Mouse (Mus musculus) liver, embryonic 12.5 days (tissue): Measurements from ENCODE around the gene Glce. TPM values are rescaled to one million over a fixed set of nuclear protein-coding genes. Genes with fewer than 3 reads are reported as not detected.

Source experiments
- ATAC-seq: fragments of 200-750 bp; cut with Nextera tagmentation; 2 replicates; pipeline ENCODE4 v1.8.0; 2017; ENCODE audit warnings: moderate number of reproducible peaks, mild to moderate bottlenecking, moderate library complexity
- H3K27ac ChIP-seq: fragments of 300-500 bp; sonication (generic); 2 replicates; pipeline ENCODE4 v1.5.1; 2016; ENCODE audit warnings: mild to moderate bottlenecking
- H3K27me3 ChIP-seq: fragments of 300-500 bp; sonication (generic); replicated peaks from 2 replicates; pipeline ENCODE4 v1.6.1; 2016; ENCODE audit warnings: mild to moderate bottlenecking, moderate library complexity
- H3K36me3 ChIP-seq: fragments of 300-500 bp; sonication (generic); 2 replicates; pipeline ENCODE4 v1.6.1; 2016; ENCODE audit warnings: mild to moderate bottlenecking, moderate library complexity
- H3K4me1 ChIP-seq: fragments of 300-500 bp; sonication (generic); 2 replicates; pipeline ENCODE4 v1.6.1; 2016
- H3K4me2 ChIP-seq: fragments of 300-500 bp; sonication (generic); 2 replicates; pipeline ENCODE4 v1.6.1; 2016; ENCODE audit warnings: mild to moderate bottlenecking, moderate library complexity
- H3K4me3 ChIP-seq: fragments of 300-500 bp; sonication (generic); 2 replicates; pipeline ENCODE4 v1.5.1; 2016; ENCODE audit warnings: mild to moderate bottlenecking, moderate library complexity
- H3K9ac ChIP-seq: fragments of 300-500 bp; sonication (generic); 2 replicates; pipeline ENCODE4 v1.6.1; 2016; ENCODE audit warnings: mild to moderate bottlenecking, moderate library complexity
- H3K9me3 ChIP-seq: fragments of 300-500 bp; sonication (generic); replicated peaks from 2 replicates; pipeline ENCODE4 v1.6.1; 2016; ENCODE audit warnings: mild to moderate bottlenecking, moderate library complexity
- WGBS: fragments of 180-500 bp; shearing (Covaris S2); methylation state at CpG from one replicate; pipeline ENCODE4 v1.1.7; 2016; ENCODE audit not compliant: insufficient replicate concordance; 5-methylcytosine and 5-hydroxymethylcytosine counted together
- polyA plus RNA-seq: library from polyadenylated mRNA; unstranded; fragments of >200 nt; fragmentation: Nextera tagmentation; extraction: Ambion mirVana; gene quantifications from 2 replicates; pipeline ENCODE4 v1.2.1, GENCODE M21; 2016

Glce gene
- polyA plus RNA-seq, 1 experiment from 2014 or later: 7.8 TPM

GRCm38 (mm10) chr9:62059941-62060340 lies 62.5 kb downstream of the Glce start:
- no peaks in the 10 kb centered on the region for H3K36me3 ChIP-seq
- H3K27ac ChIP-seq: no peak overlapping the region
- ATAC-seq: no peak
- no peak overlapping the region for H3K4me2 ChIP-seq
- 85% methylated on average over 11 of the region's 11 CpGs for WGBS
- H3K9me3 ChIP-seq: no peaks in the 10 kb centered on the region
- H3K27me3 ChIP-seq: no peaks in the 10 kb centered on the region
- no peak overlapping the region for H3K9ac ChIP-seq
- no peak overlapping the region for H3K4me3 ChIP-seq
- H3K4me1 ChIP-seq: no peaks in the 10 kb centered on the region

DNA sequence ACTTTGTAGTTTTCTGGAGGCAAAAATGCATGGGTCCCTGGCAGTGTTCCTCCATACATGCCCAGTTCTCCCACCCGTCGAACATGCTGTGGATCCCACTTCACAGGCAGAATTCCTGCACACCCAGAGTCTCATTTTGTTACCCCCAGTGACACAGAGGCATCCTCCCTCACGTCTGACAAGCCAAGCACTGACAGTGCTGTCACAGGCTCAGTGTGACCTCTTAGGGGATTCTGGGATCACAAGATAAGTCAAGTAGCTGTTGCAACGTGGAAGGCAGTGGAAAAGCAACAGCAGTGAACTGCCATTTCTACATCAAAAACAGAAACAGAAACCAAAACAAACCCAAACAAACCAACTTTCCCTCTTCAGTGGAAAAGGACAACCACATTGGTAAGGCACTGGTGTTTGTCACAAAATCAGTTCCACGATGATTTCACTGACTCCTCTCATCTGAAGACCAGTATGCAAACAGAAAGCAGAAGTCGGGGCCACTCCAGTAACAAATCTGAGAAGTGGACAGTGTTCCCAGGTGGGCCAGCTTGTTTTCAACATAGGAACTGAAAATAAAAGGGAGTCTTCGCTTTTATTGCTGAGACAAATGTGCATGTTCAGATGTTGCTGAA lies 64.5 kb downstream of the Glce start:
- no peaks in the 10 kb centered on the region for H3K9me3 ChIP-seq
- H3K27ac ChIP-seq: no peak overlapping the region
- no peak for ATAC-seq
- no peak overlapping the region for H3K9ac ChIP-seq
- no peaks in the 10 kb centered on the region for H3K4me1 ChIP-seq
- no peak overlapping the region for H3K4me2 ChIP-seq
- H3K36me3 ChIP-seq: no peaks in the 10 kb centered on the region
- H3K4me3 ChIP-seq: no peak overlapping the region
- WGBS: 64% methylated on average over 7 of the region's 7 CpGs
- H3K27me3 ChIP-seq: no peaks in the 10 kb centered on the region

- no peak for ATAC-seq
- Histone ChIP-seq H3K4me1 (no peaks in the 10 kb centered on the region), H3K4me3 (no peak overlapping the region), H3K27ac (no peak overlapping the region), H3K4me2 (no peak overlapping the region), H3K36me3 (no peaks in the 10 kb centered on the region), H3K27me3 (no peaks in the 10 kb centered on the region), H3K9me3 (no peaks in the 10 kb centered on the region), H3K9ac (no peak overlapping the region)
- WGBS: 64% methylated on average over 2 of the region's 2 CpGs
Observed at GRCm38 (mm10) chr9:62056206-62056605, 66.2 kb downstream of the Glce start.

- no peaks in the 10 kb centered on the region for H3K4me1 ChIP-seq
- no peak overlapping the region for H3K4me2 ChIP-seq
- no peak overlapping the region for H3K27ac ChIP-seq
- no peak overlapping the region for H3K9ac ChIP-seq
- no peak for ATAC-seq
- no peaks in the 10 kb centered on the region for H3K36me3 ChIP-seq
- H3K4me3 ChIP-seq: no peak overlapping the region
- no peaks in the 10 kb centered on the region for H3K9me3 ChIP-seq
- H3K27me3 ChIP-seq: no peaks in the 10 kb centered on the region
- WGBS: 48% methylated on average over 4 of the region's 4 CpGs
Observed at GRCm38 (mm10) chr9:62050801-62051200, 71.7 kb downstream of the Glce start.

GRCm38 (mm10) chr9:62049166-62049565 lies 73.3 kb downstream of the Glce start:
- Histone ChIP-seq H3K9me3 (no peaks in the 10 kb centered on the region), H3K36me3 (no peaks in the 10 kb centered on the region), H3K4me2 (no peak overlapping the region), H3K27me3 (no peaks in the 10 kb centered on the region; the same call in 1 of the 2 replicates), H3K4me3 (no peak overlapping the region), H3K9ac (no peak overlapping the region), H3K27ac (no peak overlapping the region), H3K4me1 (no peaks in the 10 kb centered on the region)
- ATAC-seq: no peak
- WGBS: 61% methylated on average over 8 of the region's 8 CpGs

DNA sequence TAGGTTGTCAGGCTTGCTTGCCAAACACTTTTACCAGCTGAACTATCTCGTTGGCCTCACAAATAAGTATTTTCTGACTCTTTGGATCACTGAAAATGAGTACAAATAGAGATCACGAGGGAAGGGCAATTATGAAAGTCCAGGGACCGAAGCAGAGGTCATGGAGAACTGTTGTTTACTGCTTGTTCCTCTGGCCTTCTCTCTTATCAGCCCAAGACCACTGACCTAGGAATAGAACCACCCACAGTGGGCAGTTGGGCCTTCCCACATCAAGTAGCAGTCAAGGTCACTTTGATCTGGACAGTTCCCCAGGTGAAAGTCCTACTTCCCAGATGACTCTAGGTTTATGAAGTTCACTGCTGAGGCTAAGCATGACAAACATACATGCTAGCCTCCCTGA lies 80.3 kb downstream of the Glce start:
- Histone ChIP-seq H3K4me2 (no peak overlapping the region), H3K27me3 (peaks cover 4% of the 10 kb centered on the region; the same call in 1 of the 2 replicates), H3K4me3 (no peak overlapping the region), H3K9ac (no peak overlapping the region), H3K36me3 (no peaks in the 10 kb centered on the region), H3K27ac (no peak overlapping the region), H3K9me3 (no peaks in the 10 kb centered on the region), H3K4me1 (no peaks in the 10 kb centered on the region)
- WGBS: 60% methylated on average over 3 of the region's 3 CpGs
- no peak for ATAC-seq

DNA sequence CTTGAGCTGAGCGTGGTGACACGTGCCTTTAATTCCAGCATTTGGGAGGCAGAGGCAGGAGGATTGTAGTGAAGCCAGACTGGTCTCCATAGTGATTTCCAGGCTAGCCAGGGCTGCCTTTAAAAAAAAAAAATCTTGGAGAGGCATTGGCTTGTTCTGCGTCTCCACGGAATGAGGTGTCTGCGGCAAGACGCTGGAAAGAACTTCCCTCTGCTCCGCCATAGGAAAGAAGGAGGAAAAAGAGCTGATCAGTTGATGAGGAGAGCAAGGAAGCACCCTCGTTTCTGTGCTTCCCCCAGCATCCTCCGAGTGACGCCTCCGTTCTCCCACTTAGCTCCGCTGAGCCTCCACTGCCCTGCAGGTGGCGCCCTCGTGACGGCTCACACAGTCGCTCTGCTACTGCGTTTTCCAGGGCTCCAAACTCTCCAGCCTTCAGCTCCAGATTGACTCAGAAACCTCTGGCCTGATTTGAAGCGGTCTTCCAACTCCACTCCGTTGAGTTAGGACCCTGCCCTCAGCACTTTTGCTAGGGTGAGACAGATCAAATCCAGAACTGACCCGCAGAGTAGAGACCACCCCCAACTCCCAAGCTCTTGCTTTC lies 82.3 kb downstream of the Glce start:
- no peak overlapping the region for H3K4me3 ChIP-seq
- no peak for ATAC-seq
- 0 out of 2 replicates have a peak overlapping the region, but pooled peaks have one; percentile 14 for H3K4me2 ChIP-seq
- no peaks in the 10 kb centered on the region for H3K4me1 ChIP-seq
- H3K27ac ChIP-seq: no peak overlapping the region
- no peaks in the 10 kb centered on the region for H3K36me3 ChIP-seq
- H3K27me3 ChIP-seq: peaks cover 4% of the 10 kb centered on the region; the same call in 1 of the 2 replicates
- H3K9ac ChIP-seq: no peak overlapping the region
- H3K9me3 ChIP-seq: no peaks in the 10 kb centered on the region
- WGBS: 5% methylated on average over 20 of the region's 20 CpGs

DNA sequence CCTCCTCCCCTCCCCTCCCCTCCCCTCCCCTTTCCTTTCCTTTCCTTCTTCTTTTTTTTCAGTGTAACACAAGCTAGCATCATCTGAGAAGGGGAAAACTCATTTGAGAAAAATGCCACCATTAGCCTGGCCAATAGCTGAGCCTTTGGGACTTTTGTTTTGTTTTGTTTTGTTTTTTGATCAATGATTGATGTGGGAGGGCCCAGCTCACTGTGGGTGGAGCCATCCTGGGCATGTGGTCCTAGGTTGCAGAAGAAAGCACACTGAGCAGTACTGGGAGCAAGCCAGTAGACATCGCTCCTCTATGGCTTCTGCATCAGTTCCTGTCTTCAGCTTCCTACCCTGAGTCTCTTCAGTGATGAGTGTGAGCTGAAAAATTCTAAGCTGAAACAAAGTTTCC lies 86.6 kb downstream of the Glce start:
- no peak overlapping the region for H3K4me2 ChIP-seq
- H3K27ac ChIP-seq: no peak overlapping the region
- H3K27me3 ChIP-seq: no peaks in the 10 kb centered on the region
- no peaks in the 10 kb centered on the region for H3K4me1 ChIP-seq
- H3K36me3 ChIP-seq: no peaks in the 10 kb centered on the region
- H3K9me3 ChIP-seq: no peaks in the 10 kb centered on the region
- no peak for ATAC-seq
- 70% methylated on average over 1 of the region's 1 CpGs for WGBS
- no peak overlapping the region for H3K4me3 ChIP-seq
- H3K9ac ChIP-seq: no peak overlapping the region

DNA sequence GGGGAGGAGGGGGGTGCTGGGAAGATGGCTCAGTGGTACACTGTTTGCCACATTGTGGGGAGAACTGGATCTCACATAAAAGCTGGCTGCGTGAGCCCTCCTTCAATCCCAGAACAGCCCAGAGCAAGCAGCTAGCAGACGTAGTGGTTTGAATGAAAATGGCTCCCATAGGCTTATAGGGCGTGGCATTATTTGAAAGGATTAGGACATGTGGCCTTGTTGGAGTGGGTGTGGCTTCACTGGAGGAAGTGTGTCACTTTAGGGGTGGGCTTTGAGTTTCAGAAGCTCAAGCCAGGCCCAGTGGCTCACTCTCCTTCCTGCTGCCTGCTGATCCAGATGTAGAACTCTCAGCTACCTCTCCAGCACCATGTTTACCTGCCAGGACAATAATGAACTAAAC lies 90.2 kb downstream of the Glce start:
- ATAC-seq: no peak
- peaks cover 29% of the 10 kb centered on the region for H3K27me3 ChIP-seq
- H3K9me3 ChIP-seq: no peaks in the 10 kb centered on the region
- no peak overlapping the region for H3K27ac ChIP-seq
- 70% methylated on average over 3 of the region's 3 CpGs for WGBS
- H3K36me3 ChIP-seq: no peaks in the 10 kb centered on the region
- H3K4me2 ChIP-seq: no peak overlapping the region
- H3K4me3 ChIP-seq: no peak overlapping the region
- no peak overlapping the region for H3K9ac ChIP-seq
- H3K4me1 ChIP-seq: 0 out of 2 replicates have a peak, but pooled peaks cover 2% of the 10 kb centered on the region

- Histone ChIP-seq H3K4me2 (no peak overlapping the region), H3K27ac (no peak overlapping the region), H3K36me3 (no peaks in the 10 kb centered on the region), H3K4me3 (no peak overlapping the region), H3K27me3 (peaks cover 70% of the 10 kb centered on the region), H3K4me1 (peaks cover 9% of the 10 kb centered on the region; the same call in 1 of the 2 replicates), H3K9ac (no peak overlapping the region), H3K9me3 (no peaks in the 10 kb centered on the region)
- ATAC-seq: no peak
- 31% methylated on average over 3 of the region's 3 CpGs for WGBS
Observed at GRCm38 (mm10) chr9:62028072-62028471, 94.4 kb downstream of the Glce start.

DNA sequence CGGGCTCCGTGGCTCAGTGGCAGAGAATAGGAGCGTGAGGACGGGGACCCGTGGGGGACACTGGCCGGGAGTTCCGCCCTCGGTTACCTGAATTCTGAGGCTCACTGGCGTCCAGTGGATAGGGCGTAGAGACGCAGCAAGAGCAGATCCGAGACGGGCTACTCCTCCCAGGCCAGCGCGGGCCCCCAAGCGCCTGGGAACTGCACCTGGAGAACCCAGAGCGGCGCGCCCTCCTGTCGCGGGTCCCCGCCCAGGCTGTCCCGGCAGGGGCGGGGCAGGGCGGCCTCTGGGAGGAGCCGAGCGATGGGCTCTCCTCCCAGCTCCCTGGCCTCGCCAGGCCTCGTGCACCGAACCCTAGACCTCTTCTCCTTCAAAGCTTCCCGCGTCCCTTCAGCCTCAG lies 95.9 kb downstream of the Glce start, which contains the start of gene Paqr5:
Gene Paqr5, minus strand, starts transcription at position 257 of the 400 bp plus-strand sequence.
- no peaks in the 10 kb centered on the region for H3K9me3 ChIP-seq
- peak within 1 kb of the TSS; percentile 65 for H3K4me2 ChIP-seq
- peak; percentile 61; the same call in 1 of the 2 replicates for ATAC-seq
- peaks cover 72% of the 10 kb centered on the region for H3K27me3 ChIP-seq
- peaks cover 9% of the 10 kb centered on the region; the same call in 1 of the 2 replicates for H3K4me1 ChIP-seq
- H3K4me3 ChIP-seq: peak within 1 kb of the TSS; percentile 39
- no peak within 1 kb of the TSS for H3K27ac ChIP-seq
- no peak within 1 kb of the TSS for H3K9ac ChIP-seq
- no peaks in the 10 kb centered on the region for H3K36me3 ChIP-seq
- WGBS: under 1% methylated on average over 32 of the region's 32 CpGs

DNA sequence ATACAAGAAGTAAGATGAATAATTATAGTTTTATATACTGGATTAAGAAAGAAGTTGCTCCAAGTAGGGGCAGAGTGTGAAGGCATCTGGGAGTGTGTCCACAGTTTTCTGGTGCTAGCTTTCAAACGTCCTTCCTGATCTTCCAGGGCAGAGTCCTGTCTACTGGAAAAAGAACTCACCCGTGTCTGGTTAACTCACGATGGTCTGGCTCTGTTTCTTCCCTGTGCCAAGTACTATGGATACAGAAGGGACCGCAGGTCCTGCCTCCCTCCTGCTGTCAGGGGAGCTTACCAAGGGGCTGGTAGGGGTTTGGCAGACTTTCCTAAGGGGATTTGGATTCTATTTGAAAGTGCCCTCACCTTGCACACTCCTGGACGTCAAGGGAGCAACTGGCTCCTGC lies 97.4 kb downstream of the Glce start:
- Histone ChIP-seq H3K36me3 (no peaks in the 10 kb centered on the region), H3K9ac (no peak overlapping the region), H3K4me3 (no peak overlapping the region), H3K4me2 (no peak overlapping the region), H3K27ac (no peak overlapping the region), H3K4me1 (peaks cover 9% of the 10 kb centered on the region; the same call in 1 of the 2 replicates), H3K27me3 (peaks cover 70% of the 10 kb centered on the region), H3K9me3 (no peaks in the 10 kb centered on the region)
- no peak for ATAC-seq
- 40% methylated on average over 5 of the region's 5 CpGs for WGBS
